Mouse (Mus musculus): Measurements from ENCODE around the gene Ppp2r3d. TPM values are rescaled to one million over a fixed set of nuclear protein-coding genes. Genes with fewer than 3 reads are reported as not detected.
A peak's percentile ranks its signal among the peaks of the same experiment; 100 is the strongest.
"Not testable (repeated sequence)": the region's sequence is repeated elsewhere in the genome, so short reads cannot be mapped to it uniquely, and the experiment has no call there.

Ppp2r3d gene
- total RNA-seq (2021) = 10 to 100 TPM; 47.1 to 62.1 TPM
- long read RNA-seq, experiment 1, partial matches to known transcripts = 0 of 2 reads
- long read RNA-seq, experiment 1, other reads (novel, unspliced or antisense) = 0 of 2 reads
- long read RNA-seq, experiment 2 = 0 reads

- DNase-seq = peak; percentile 7
- intact Hi-C loops (cut with DNase I; ENCODE audit: low total_unique reads) = loop anchor here (1.0 kb wide), 1 partner anchor 34 kb away; no protein-coding TSS in a partner anchor
Measured at GRCm38 (mm10) chr9:124476096-124476902, at the start of gene Ppp2r3d. Gene Ppp2r3d (minus strand): TSS chr9:124476898.

DNA sequence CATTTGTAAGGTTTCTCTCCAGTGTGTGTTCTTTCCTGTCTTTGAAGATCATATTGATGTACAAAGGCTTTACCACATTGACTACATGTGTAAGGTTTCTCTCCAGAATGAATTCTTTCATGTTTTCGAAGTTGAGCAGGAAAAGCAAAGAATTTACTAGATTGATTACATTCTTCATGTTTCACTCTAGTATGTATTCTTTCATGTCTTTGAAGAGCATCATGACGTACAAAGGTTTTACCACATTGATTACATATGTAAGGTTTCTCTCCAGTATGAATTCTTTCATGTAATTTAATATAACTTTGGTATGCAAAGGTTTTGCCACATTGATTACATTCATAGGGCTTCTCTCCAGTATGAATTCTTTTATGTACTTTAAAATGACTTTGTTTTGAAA lies 17.0 kb upstream of the Ppp2r3d start, which contains the start of gene Gm21836:
Gm21836 (minus strand) TSS at position 101 of the 400 bp plus-strand sequence.
- intact Hi-C loops (cut with DNase I; ENCODE audit: low total_unique reads); DNase-seq: not testable (repeated sequence)

GRCm38 (mm10) chr9:124480361-124480980 lies 3.8 kb upstream of the Ppp2r3d start:
- intact Hi-C loops (cut with DNase I; ENCODE audit: low total_unique reads); DNase-seq: not testable (repeated sequence)

DNA sequence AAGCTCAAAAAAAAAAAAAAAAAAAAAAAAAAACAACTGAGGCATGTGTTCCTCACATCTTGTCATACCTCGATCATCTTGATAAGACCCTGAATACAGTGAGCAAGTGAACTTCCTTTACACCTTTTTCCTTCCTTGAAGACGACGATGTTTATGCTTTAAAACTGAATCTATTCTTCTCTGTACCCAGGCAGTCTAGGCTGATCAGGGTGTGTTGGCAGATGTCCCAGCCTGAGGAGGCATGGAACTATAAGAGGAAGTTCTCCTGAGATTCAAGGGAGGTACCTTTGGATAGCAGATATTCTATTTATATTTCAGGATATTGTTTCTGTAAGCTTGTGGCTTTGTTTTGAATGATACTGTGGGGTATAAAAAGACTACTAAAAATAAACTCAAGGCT lies 1.4 kb upstream of the Ppp2r3d start:
- intact Hi-C loops (cut with DNase I; ENCODE audit: low total_unique reads) = no loop called here
- peak; percentile 11 for DNase-seq

DNA sequence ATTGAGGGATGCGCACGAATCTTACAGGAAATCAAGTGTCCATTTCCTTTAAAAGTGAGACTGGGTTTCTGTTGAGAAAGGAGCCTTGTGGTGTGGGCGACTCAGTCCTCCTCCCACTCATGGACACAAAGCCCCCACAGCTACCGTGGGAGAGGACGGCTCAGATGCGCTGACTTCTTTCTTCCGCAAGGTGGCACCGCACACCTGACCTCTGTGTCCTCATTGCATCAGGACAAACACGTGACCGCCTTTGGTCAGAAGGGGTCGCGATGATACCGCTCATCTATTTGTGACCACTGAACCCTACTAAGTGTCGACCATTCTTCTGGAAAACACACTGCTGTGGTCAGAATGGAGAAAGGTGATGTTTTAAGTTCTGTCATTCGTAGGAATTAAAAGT lies 1.0 kb downstream of the Ppp2r3d start:
- intact Hi-C loops (cut with DNase I; ENCODE audit: low total_unique reads) = loop anchor here (1.0 kb wide), 1 partner anchor 33 kb away; no protein-coding TSS in a partner anchor
- DNase-seq = no peak

DNA sequence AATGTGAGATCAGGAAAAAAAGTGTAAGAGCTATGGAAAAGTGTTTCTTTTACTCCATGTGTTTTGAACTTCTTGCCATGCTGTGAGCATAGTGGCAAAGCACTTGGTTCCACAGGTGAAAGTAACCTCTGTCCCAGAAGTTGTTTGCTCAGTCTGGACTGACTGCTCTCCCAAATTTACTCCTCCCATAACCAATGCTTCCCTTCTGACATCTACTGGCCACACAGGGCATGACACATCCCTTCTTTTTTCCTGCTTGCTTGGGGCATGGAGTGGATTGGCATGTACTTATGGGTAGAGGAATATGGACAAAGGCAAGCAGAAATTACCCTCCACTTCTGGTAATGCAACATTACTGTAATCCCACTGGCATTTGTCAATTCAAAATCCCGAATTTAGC lies 20.1 kb downstream of the Ppp2r3d start:
- intact Hi-C loops (cut with DNase I; ENCODE audit: low total_unique reads) = no loop called here
- DNase-seq = peak; percentile 21

- intact Hi-C loops (cut with DNase I; ENCODE audit: low total_unique reads) = loop anchor here (1.0 kb wide), 1 partner anchor 34 kb away; the partner anchor contains the start of gene Ppp2r3d
- peak; percentile 30 for DNase-seq
Measured at GRCm38 (mm10) chr9:124442533-124442855, 34.2 kb downstream of the Ppp2r3d start.

GRCm38 (mm10) chr9:124441681-124442532 lies 34.8 kb downstream of the Ppp2r3d start:
- intact Hi-C loops (cut with DNase I; ENCODE audit: low total_unique reads) = loop anchor here (1.0 kb wide), 1 partner anchor 34 kb away; the partner anchor contains the start of gene Ppp2r3d
- DNase-seq = peak; percentile 31

DNA sequence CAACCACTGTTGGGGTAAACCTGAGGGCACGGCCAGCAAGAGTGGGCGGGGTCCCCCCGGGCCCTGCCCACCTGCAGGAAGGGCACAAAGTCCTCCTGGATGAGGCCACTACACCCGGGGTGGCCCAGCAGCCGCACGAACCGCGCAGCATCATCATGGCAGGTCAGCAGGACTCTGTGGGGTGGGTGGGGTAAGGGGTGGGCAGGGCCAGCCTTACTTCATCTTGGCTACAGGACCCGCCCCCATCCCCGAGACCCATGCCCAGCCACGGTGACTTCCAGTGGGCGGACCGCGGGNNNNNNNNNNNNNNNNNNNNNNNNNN lies 36.0 kb downstream of the Ppp2r3d start:
- peak; percentile 25 for DNase-seq
- intact Hi-C loops (cut with DNase I; ENCODE audit: low total_unique reads) = no loop called here

DNA sequence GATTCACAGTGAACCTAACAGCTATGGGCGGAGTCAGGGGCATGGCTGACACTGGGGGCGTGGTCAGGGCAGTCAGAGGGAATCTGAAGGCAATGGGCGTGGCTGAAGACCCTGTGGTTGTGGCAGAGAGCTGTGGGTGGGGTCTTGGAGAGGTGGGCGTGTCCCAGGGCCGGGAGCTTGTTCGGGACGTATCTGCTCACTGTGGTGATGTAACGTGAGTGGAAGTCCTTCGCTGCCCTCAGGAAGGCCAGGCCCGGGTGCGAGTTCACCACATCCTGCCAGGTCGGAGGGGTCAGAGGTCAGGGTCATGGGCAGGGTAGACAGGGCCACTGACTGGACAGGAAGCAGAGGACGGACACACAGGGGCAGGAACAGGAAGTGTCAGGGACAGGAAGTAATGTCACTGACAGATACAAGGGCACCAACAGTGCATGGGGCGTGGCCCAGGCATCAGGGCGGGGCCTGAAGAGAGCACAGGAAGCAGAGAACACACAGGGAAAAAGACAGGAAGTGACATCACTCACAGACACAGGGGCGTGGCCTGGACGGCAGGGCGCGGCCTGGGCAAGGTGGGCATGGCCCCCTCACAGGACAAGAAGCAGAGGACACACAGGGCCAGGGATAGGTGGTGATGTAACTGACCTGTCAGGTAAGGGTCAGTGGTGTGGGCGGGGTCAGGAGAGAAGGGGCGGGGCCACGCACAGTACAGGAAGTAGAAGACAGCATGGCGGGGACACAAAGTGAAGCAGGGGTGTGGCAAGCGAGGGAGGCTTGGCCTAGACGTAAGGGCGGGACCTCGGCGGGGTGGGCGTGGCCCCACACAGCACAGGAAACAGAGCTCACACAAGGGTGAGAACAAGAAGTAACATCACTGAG lies 36.6 kb downstream of the Ppp2r3d start:
- intact Hi-C loops (cut with DNase I; ENCODE audit: low total_unique reads) = no loop called here
- DNase-seq = peak; percentile 30

GRCm38 (mm10) chr9:124439403-124439847 lies 37.3 kb downstream of the Ppp2r3d start:
- peak; percentile 33 for DNase-seq
- intact Hi-C loops (cut with DNase I; ENCODE audit: low total_unique reads) = no loop called here

GRCm38 (mm10) chr9:124438686-124439346 lies 37.9 kb downstream of the Ppp2r3d start:
- intact Hi-C loops (cut with DNase I; ENCODE audit: low total_unique reads) = no loop called here
- peak; percentile 9 for DNase-seq

DNA sequence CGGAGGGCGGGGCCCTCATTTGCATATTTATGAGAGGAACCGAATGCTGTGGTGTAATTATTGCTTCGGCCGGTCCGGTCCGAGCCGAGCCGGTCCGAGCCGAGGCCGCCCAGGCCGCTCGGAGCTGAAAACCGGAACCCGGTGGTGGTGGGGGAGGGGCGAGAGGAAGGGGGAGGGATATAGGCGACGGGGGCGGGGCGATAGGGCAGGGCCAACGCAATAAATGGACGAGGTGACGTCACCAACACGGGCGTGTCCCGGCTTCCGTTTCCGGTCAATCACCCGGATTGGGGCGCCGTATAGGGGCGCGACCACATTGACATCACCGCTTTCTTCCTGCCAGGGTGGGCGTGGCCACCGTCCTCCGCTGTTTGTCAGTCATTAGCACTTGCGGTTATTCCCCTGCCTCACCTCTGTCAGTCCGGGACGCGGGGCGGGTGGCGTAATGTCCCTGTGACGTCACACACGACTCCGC lies 51.2 kb downstream of the Ppp2r3d start:
- intact Hi-C loops (cut with DNase I; ENCODE audit: low total_unique reads) = no loop called here

GRCm38 (mm10) chr9:124424542-124425410 lies 51.9 kb downstream of the Ppp2r3d start:
- peak; percentile 98 for DNase-seq

More for the DNA sequence above, 51.2 kb downstream of the Ppp2r3d start:
- peak; percentile 93 for DNase-seq

DNA sequence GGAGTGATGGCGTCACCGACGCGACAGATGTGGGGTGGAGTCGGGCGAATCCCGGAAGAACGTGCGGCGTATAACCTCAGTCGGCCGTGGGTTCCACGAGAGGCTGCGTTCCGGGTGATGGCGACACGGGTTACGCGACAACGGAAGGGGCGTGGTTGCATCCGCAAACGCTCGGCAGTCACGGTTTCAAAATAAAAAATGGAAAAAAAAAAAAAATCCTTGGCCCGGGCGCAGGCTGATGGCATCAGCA lies 52.5 kb downstream of the Ppp2r3d start:
- no peak for DNase-seq
- intact Hi-C loops (cut with DNase I; ENCODE audit: low total_unique reads) = no loop called here

More at GRCm38 (mm10) chr9:124424542-124425410, 51.9 kb downstream of the Ppp2r3d start:
- intact Hi-C loops (cut with DNase I; ENCODE audit: low total_unique reads) = no loop called here

- peak; percentile 98 for DNase-seq
- intact Hi-C loops (cut with DNase I; ENCODE audit: low total_unique reads) = no loop called here
Measured at GRCm38 (mm10) chr9:124423552-124424291, 53.0 kb downstream of the Ppp2r3d start.
